Mouse (Mus musculus): ENCODE measurements around the gene Lat2. TPM values are rescaled to one million over a fixed set of nuclear protein-coding genes. Genes with fewer than 3 reads are reported as not detected.
"Not testable (repeated sequence)": the region's sequence is repeated elsewhere in the genome, so short reads cannot be mapped to it uniquely, and the experiment has no call there.

Gene Lat2
- polyA plus RNA-seq (2015; fragmentation: Nextera tagmentation; extraction: Ambion mirVana), result 3.4 and 5.3 TPM in 2 replicates

GRCm38 (mm10) chr5:134614802-134615201 is at the start of gene Lat2:
Gene Lat2 (minus strand): TSS chr5:134615025.
- no peak within 1 kb of the TSS for H3K9ac ChIP-seq
- H3K27me3 ChIP-seq, result no peaks in the 10 kb centered on the region
- H3K4me1 ChIP-seq, result no peaks in the 10 kb centered on the region
- 0 out of 2 replicates have a peak within 1 kb of the TSS, but pooled peaks have one; percentile 5 for H3K27ac ChIP-seq
- H3K9me3 ChIP-seq (replicated peaks), result no peaks in the 10 kb centered on the region
- no peak within 1 kb of the TSS for H3K4me3 ChIP-seq
- peaks cover 51% of the 10 kb centered on the region for H3K36me3 ChIP-seq (ENCODE audit: poor library complexity, severe bottlenecking)
- no peak for ATAC-seq
- H3K4me2 ChIP-seq, result no peak within 1 kb of the TSS
- 88% methylated on average over 7 of the region's 7 CpGs for WGBS

GRCm38 (mm10) chr5:134656708-134657107 is 41.9 kb upstream of the Lat2 start:
- H3K9ac ChIP-seq, result no peak overlapping the region
- ATAC-seq, result no peak

GRCm38 (mm10) chr5:134652015-134652414 is 37.2 kb upstream of the Lat2 start:
- peaks cover 8% of the 10 kb centered on the region for H3K4me1 ChIP-seq
- 0 out of 2 replicates have a peak, but pooled peaks cover 2% of the 10 kb centered on the region for H3K9me3 ChIP-seq (replicated peaks)
- 52% methylated on average over 7 of the region's 7 CpGs for WGBS
- peak overlapping the region; percentile 48; the same call in 1 of the 2 replicates for H3K27ac ChIP-seq
- H3K9ac ChIP-seq, result 0 out of 2 replicates have a peak overlapping the region, but pooled peaks have one; percentile 27
- no peak overlapping the region for H3K4me2 ChIP-seq
- H3K27me3 ChIP-seq, result no peaks in the 10 kb centered on the region
- H3K4me3 ChIP-seq, result no peak overlapping the region
- no peak for ATAC-seq
- H3K36me3 ChIP-seq (ENCODE audit: poor library complexity, severe bottlenecking), result peaks cover 9% of the 10 kb centered on the region

More at GRCm38 (mm10) chr5:134656708-134657107, 41.9 kb upstream of the Lat2 start:
- WGBS, result 83% methylated on average over 4 of the region's 4 CpGs
- Histone ChIP-seq H3K27ac (no peak overlapping the region), H3K4me1 (peaks cover 6% of the 10 kb centered on the region), H3K36me3 (ENCODE audit: poor library complexity, severe bottlenecking) (peaks cover 55% of the 10 kb centered on the region), H3K27me3 (no peaks in the 10 kb centered on the region), H3K4me3 (no peak overlapping the region), H3K9me3 (replicated peaks) (no peaks in the 10 kb centered on the region), H3K4me2 (no peak overlapping the region)

GRCm38 (mm10) chr5:134650926-134651325 is 36.1 kb upstream of the Lat2 start:
- Histone ChIP-seq H3K9ac (no peak overlapping the region), H3K27ac (no peak overlapping the region), H3K36me3 (ENCODE audit: poor library complexity, severe bottlenecking) (no peaks in the 10 kb centered on the region), H3K4me2 (no peak overlapping the region), H3K9me3 (replicated peaks) (0 out of 2 replicates have a peak, but pooled peaks cover 6% of the 10 kb centered on the region), H3K4me3 (no peak overlapping the region), H3K27me3 (no peaks in the 10 kb centered on the region), H3K4me1 (peaks cover 8% of the 10 kb centered on the region)
- no peak for ATAC-seq
- 61% methylated on average over 5 of the region's 5 CpGs for WGBS

- not testable (repeated sequence) for H3K36me3 ChIP-seq (ENCODE audit: poor library complexity, severe bottlenecking); ATAC-seq; H3K27me3 ChIP-seq; H3K4me3 ChIP-seq; H3K9ac ChIP-seq; H3K4me2 ChIP-seq; H3K27ac ChIP-seq; H3K4me1 ChIP-seq; H3K9me3 ChIP-seq (replicated peaks)
- 65% methylated on average over 3 of the region's 4 CpGs for WGBS
Measured at GRCm38 (mm10) chr5:134648976-134649375, 34.2 kb upstream of the Lat2 start.

- no peak overlapping the region for H3K4me3 ChIP-seq
- no peak overlapping the region for H3K9ac ChIP-seq
- 0 out of 2 replicates have a peak, but pooled peaks cover 6% of the 10 kb centered on the region for H3K9me3 ChIP-seq (replicated peaks)
- H3K27me3 ChIP-seq, result no peaks in the 10 kb centered on the region
- 85% methylated on average over 2 of the region's 2 CpGs for WGBS
- no peak for ATAC-seq
- H3K4me2 ChIP-seq, result no peak overlapping the region
- peaks cover 8% of the 10 kb centered on the region for H3K4me1 ChIP-seq
- H3K27ac ChIP-seq, result no peak overlapping the region
- H3K36me3 ChIP-seq (ENCODE audit: poor library complexity, severe bottlenecking), result no peaks in the 10 kb centered on the region
Measured at GRCm38 (mm10) chr5:134647394-134647793, 32.6 kb upstream of the Lat2 start.

- Histone ChIP-seq H3K27me3 (no peaks in the 10 kb centered on the region), H3K9me3 (replicated peaks) (0 out of 2 replicates have a peak, but pooled peaks cover 6% of the 10 kb centered on the region), H3K27ac (no peak overlapping the region), H3K4me2 (no peak overlapping the region), H3K4me3 (no peak overlapping the region), H3K9ac (no peak overlapping the region), H3K4me1 (no peaks in the 10 kb centered on the region), H3K36me3 (ENCODE audit: poor library complexity, severe bottlenecking) (no peaks in the 10 kb centered on the region)
- 75% methylated on average over 4 of the region's 4 CpGs for WGBS
- no peak for ATAC-seq
Measured at GRCm38 (mm10) chr5:134646461-134646860, 31.6 kb upstream of the Lat2 start.

- ATAC-seq, result no peak
Measured at GRCm38 (mm10) chr5:134644643-134645118, 29.9 kb upstream of the Lat2 start.

GRCm38 (mm10) chr5:134644121-134644520 is 29.3 kb upstream of the Lat2 start:
- 0 out of 2 replicates have a peak, but pooled peaks cover 4% of the 10 kb centered on the region for H3K9me3 ChIP-seq (replicated peaks)
- H3K36me3 ChIP-seq (ENCODE audit: poor library complexity, severe bottlenecking), result no peaks in the 10 kb centered on the region

More at GRCm38 (mm10) chr5:134644643-134645118, 29.9 kb upstream of the Lat2 start:
- Histone ChIP-seq H3K4me2 (no peak overlapping the region), H3K27me3 (no peaks in the 10 kb centered on the region), H3K9me3 (replicated peaks) (0 out of 2 replicates have a peak, but pooled peaks cover 4% of the 10 kb centered on the region), H3K27ac (no peak overlapping the region), H3K9ac (no peak overlapping the region), H3K36me3 (ENCODE audit: poor library complexity, severe bottlenecking) (no peaks in the 10 kb centered on the region), H3K4me1 (peaks cover 2% of the 10 kb centered on the region; the same call in 1 of the 2 replicates), H3K4me3 (no peak overlapping the region)
- WGBS, result 77% methylated on average over 8 of the region's 8 CpGs

GRCm38 (mm10) chr5:134640371-134640770 is 25.5 kb upstream of the Lat2 start:
- no peaks in the 10 kb centered on the region for H3K9me3 ChIP-seq (replicated peaks)
- no peak overlapping the region for H3K9ac ChIP-seq
- H3K27me3 ChIP-seq, result no peaks in the 10 kb centered on the region
- ATAC-seq, result no peak
- 91% methylated on average over 3 of the region's 3 CpGs for WGBS
- peaks cover 25% of the 10 kb centered on the region for H3K4me1 ChIP-seq
- peaks cover 14% of the 10 kb centered on the region for H3K36me3 ChIP-seq (ENCODE audit: poor library complexity, severe bottlenecking)
- no peak overlapping the region for H3K4me3 ChIP-seq
- H3K4me2 ChIP-seq, result no peak overlapping the region
- H3K27ac ChIP-seq, result no peak overlapping the region

More at GRCm38 (mm10) chr5:134644121-134644520, 29.3 kb upstream of the Lat2 start:
- Histone ChIP-seq H3K4me1 (peaks cover 4% of the 10 kb centered on the region; the same call in 1 of the 2 replicates), H3K27me3 (no peaks in the 10 kb centered on the region), H3K27ac (no peak overlapping the region), H3K9ac (no peak overlapping the region), H3K4me2 (no peak overlapping the region), H3K4me3 (no peak overlapping the region)
- WGBS, result 83% methylated on average over 1 of the region's 1 CpGs
- ATAC-seq, result no peak

GRCm38 (mm10) chr5:134639269-134639682 is 24.5 kb upstream of the Lat2 start, which contains the start of gene Eif4h:
Gene Eif4h (minus strand): TSS chr5:134639490.
- H3K36me3 ChIP-seq (ENCODE audit: poor library complexity, severe bottlenecking), result peaks cover 24% of the 10 kb centered on the region
- peak within 1 kb of the TSS; percentile 99 for H3K4me3 ChIP-seq
- under 1% methylated on average over 52 of the region's 52 CpGs for WGBS
- peak within 1 kb of the TSS; percentile 92 for H3K27ac ChIP-seq
- peak within 1 kb of the TSS; percentile 86 for H3K4me2 ChIP-seq
- H3K4me1 ChIP-seq, result peaks cover 25% of the 10 kb centered on the region
- H3K9me3 ChIP-seq (replicated peaks), result no peaks in the 10 kb centered on the region
- peak within 1 kb of the TSS; percentile 100 for H3K9ac ChIP-seq
- no peaks in the 10 kb centered on the region for H3K27me3 ChIP-seq
- peak; percentile 93 for ATAC-seq

GRCm38 (mm10) chr5:134638461-134639268 is 23.8 kb upstream of the Lat2 start:
- Histone ChIP-seq H3K4me2 (peak overlapping the region; percentile 86), H3K27me3 (no peaks in the 10 kb centered on the region), H3K27ac (peak overlapping the region; percentile 92), H3K9me3 (replicated peaks) (no peaks in the 10 kb centered on the region), H3K4me3 (peak overlapping the region; percentile 99), H3K36me3 (ENCODE audit: poor library complexity, severe bottlenecking) (peaks cover 29% of the 10 kb centered on the region), H3K9ac (peak overlapping the region; percentile 100), H3K4me1 (peaks cover 26% of the 10 kb centered on the region)
- WGBS, result 1% methylated on average over 73 of the region's 85 CpGs
- peak; percentile 78 for ATAC-seq
